Mouse (Mus musculus): ENCODE measurements around the gene Cnn3. TPM values are rescaled to one million over a fixed set of nuclear protein-coding genes. Genes with fewer than 3 reads are reported as not detected.

The Cnn3 gene
- polyA plus RNA-seq, 1 experiment: 589 TPM

DNA sequence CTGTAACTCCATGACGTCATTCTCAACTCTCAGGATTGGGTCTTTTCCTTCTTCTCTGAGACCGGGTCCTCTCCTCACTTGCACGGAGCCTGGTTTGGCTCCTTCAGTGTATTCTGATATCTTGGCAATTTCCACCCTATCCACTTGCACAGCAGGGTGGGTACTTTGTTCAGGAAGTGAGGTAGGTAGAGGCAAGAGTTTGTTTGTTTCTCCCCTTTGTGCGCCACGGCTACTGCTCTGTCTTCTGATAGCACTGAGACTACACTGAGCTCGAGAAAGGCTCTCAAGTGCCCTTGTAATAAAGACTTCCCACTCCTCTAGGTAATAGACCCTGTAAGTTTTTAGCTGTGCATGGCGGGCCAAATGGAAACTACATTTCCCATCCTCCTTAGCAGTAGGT, 80.5 kb downstream of the Cnn3 start:
- H3K79me2 ChIP-seq (ENCODE audit: control insufficient read depth, insufficient read depth): no peaks in the 10 kb centered on the region
- no peak overlapping the region for H3ac ChIP-seq (ENCODE audit: control insufficient read depth, insufficient read length)
- no peak for TF ChIP-seq TCF12 (IDR thresholded peaks at IDR 0.05; ENCODE audit: insufficient read depth, poor library complexity, severe bottlenecking)
- TF ChIP-seq TCF3 (IDR thresholded peaks at IDR 0.05; ENCODE audit: insufficient read length, low read depth): no peak
- no peak for TF ChIP-seq MYOD1 (IDR thresholded peaks at IDR 0.05; ENCODE audit: control insufficient read depth in 1 of 3, insufficient read length in 2 of 3, low read depth in 2 of 3)
- no peaks in the 10 kb centered on the region for H3K36me3 ChIP-seq (ENCODE audit: control insufficient read depth, insufficient read depth)
- H3K4me2 ChIP-seq (ENCODE audit: low read depth): no peak overlapping the region
- H3K4me3 ChIP-seq: no peak overlapping the region
- H3K27me3 ChIP-seq (ENCODE audit: control insufficient read depth, insufficient read depth, insufficient read length): no peaks in the 10 kb centered on the region

DNA sequence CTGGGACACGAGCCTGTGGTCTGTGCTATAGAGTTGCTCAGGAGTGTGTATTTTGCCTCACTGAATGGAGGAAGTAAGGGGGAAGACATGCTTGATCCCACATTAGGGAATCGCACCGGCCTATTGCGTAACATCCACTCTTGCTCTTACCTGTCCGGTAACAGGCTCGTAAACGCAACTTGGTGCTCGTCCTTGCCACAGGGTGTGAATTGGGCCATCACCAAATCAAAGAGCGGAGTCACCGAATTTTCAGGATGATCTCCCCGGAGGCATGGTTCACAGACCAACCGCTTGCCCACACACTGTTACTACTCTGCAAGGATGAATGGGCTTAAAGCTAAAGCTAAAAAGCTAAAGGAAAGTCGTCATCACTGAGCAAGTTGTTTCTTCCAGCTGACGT, 81.4 kb downstream of the Cnn3 start:
- Histone ChIP-seq H3ac (ENCODE audit: control insufficient read depth, insufficient read length) (no peak overlapping the region), H3K36me3 (ENCODE audit: control insufficient read depth, insufficient read depth) (no peaks in the 10 kb centered on the region), H3K79me2 (ENCODE audit: control insufficient read depth, insufficient read depth) (no peaks in the 10 kb centered on the region), H3K27me3 (ENCODE audit: control insufficient read depth, insufficient read depth, insufficient read length) (no peaks in the 10 kb centered on the region), H3K4me3 (no peak overlapping the region), H3K4me2 (ENCODE audit: low read depth) (no peak overlapping the region)
- no peak for TF ChIP-seq MAX (IDR thresholded peaks at IDR 0.05; ENCODE audit: low read depth)
- TF ChIP-seq USF1 (IDR thresholded peaks at IDR 0.05; ENCODE audit: low read depth): no peak
- no peak for TF ChIP-seq MYOG (IDR thresholded peaks at IDR 0.05; ENCODE audit: control insufficient read depth in 1 of 3, insufficient read depth in 1 of 3, insufficient read length in 2 of 3, low read depth in 2 of 3)
- no peak for TF ChIP-seq SRF (IDR thresholded peaks at IDR 0.05; ENCODE audit: control insufficient read depth, insufficient read length, low read depth)

Other genes with a start within 250 kb of the Cnn3 start
- gene Tmem56, start 143.4 kb upstream of the Cnn3 start, polyA plus RNA-seq (2012; fragmentation: generic; extraction: Trizol): 0.13 TPM
- 14.8 TPM for gene Alg14, start 134.7 kb upstream of the Cnn3 start, polyA plus RNA-seq (2012; fragmentation: generic; extraction: Trizol)
- gene Slc44a3, start 105.9 kb downstream of the Cnn3 start, polyA plus RNA-seq (2012; fragmentation: generic; extraction: Trizol): 2.3 TPM
- not detected for gene 4930432M17Rik, start 244.3 kb downstream of the Cnn3 start, polyA plus RNA-seq (2012; fragmentation: generic; extraction: Trizol)

Data from myocyte (in vitro differentiated cells).